Mouse (Mus musculus): ENCODE results near the gene D2hgdh. TPM values are rescaled to one million over a fixed set of nuclear protein-coding genes. Genes with fewer than 3 reads are reported as not detected.
A peak's percentile ranks its signal among the peaks of the same experiment; 100 is the strongest.
"Not testable (repeated sequence)": the region's sequence is repeated elsewhere in the genome, so short reads cannot be mapped to it uniquely, and the experiment has no call there.

D2hgdh gene
- polyA plus RNA-seq, 1 experiment, result 6.6 TPM

DNA sequence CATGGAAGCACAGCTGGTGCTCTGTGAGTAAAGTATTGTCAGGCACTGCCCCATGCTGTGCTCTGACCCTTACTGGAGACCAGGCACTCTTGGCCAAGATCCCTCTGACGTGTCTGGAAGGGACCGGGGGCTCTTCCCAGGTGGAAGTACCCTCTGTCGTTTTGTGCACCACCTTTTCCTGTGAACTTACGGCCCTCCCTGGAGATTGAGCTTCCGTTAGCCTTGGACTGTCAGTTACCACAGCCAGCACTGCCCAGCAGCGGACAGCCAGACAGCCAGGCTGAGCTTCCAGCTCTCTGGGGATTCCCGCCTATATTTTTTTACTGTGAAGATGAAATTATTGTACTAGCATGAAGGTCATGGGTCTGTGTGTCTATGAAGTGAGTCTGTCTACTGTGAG, 6.0 kb upstream of the D2hgdh start:
- Histone ChIP-seq H3K36me3 (ENCODE audit: control insufficient read depth, insufficient read depth) (peaks cover 59% of the 10 kb centered on the region), H3K79me2 (ENCODE audit: control insufficient read depth, insufficient read depth) (no peaks in the 10 kb centered on the region), H3ac (ENCODE audit: control insufficient read depth, insufficient read length, low read depth) (no peak overlapping the region), H3K27me3 (ENCODE audit: control insufficient read depth, insufficient read depth, insufficient read length) (no peaks in the 10 kb centered on the region), H3K79me3 (ENCODE audit: low read depth) (no peaks in the 10 kb centered on the region), H3K4me3 (ENCODE audit: insufficient read depth, poor library complexity, severe bottlenecking) (no peak overlapping the region)
- TF ChIP-seq MYOG (IDR thresholded peaks at IDR 0.05; ENCODE audit: control insufficient read depth, extremely low read depth, insufficient read length), result no peak
- no peak for TF ChIP-seq CEBPB (IDR thresholded peaks at IDR 0.05; ENCODE audit: low read depth)
- no peak for TF ChIP-seq CTCF (IDR thresholded peaks at IDR 0.05; ENCODE audit: control insufficient read depth, insufficient read depth, insufficient read length)
- no peak for TF ChIP-seq MYOD1 (IDR thresholded peaks at IDR 0.05; ENCODE audit: control insufficient read depth, insufficient read length, low read depth)
- no peak for TF ChIP-seq FOSL1 (IDR thresholded peaks at IDR 0.05; ENCODE audit: insufficient read depth, low read length, poor library complexity, severe bottlenecking)
- TF ChIP-seq USF1 (IDR thresholded peaks at IDR 0.05; ENCODE audit: low read depth), result no peak
- no peak for TF ChIP-seq MAX (IDR thresholded peaks at IDR 0.05)

DNA sequence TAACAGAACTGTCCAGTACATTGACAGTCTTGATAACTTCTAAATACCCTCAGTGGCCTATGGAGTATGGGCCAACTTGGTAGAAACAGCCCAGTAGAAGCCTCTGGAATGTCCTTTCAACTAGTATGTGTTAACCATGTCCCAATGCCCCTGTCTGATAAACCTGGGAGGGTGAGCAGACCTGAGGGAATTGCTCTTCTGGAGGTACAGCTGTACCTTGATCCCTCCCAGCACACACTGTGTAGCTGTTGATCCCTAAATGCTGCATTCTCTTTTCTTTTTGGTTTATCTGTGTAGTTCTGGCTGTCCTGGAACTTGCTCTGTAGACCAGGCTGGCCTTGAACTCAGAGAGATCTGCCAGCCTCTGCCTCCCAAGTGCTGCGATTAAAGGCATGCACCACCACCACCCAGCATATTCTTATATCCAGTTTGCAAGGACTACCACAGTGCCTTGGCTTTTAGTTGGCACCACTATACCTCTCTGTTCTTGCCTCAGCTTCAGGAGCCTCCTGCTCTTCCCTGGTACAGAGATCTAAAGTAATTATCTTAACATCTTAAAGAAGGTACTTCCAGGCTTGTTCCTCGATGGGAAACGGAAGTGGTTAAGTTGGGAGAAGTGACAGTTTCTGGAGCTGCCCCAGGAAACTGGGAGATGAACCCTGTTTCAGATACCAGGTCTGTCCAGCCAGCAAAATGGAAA, 763 bp upstream of the D2hgdh start:
- Histone ChIP-seq H3K4me3 (ENCODE audit: insufficient read depth, poor library complexity, severe bottlenecking) (no peak overlapping the region), H3K79me2 (ENCODE audit: control insufficient read depth, insufficient read depth) (no peaks in the 10 kb centered on the region), H3K79me3 (ENCODE audit: low read depth) (no peaks in the 10 kb centered on the region), H3ac (ENCODE audit: control insufficient read depth, insufficient read length, low read depth) (no peak overlapping the region), H3K36me3 (ENCODE audit: control insufficient read depth, insufficient read depth) (peaks cover 20% of the 10 kb centered on the region), H3K27me3 (ENCODE audit: control insufficient read depth, insufficient read depth, insufficient read length) (no peaks in the 10 kb centered on the region)
- TF ChIP-seq FOSL1 (IDR thresholded peaks at IDR 0.05; ENCODE audit: insufficient read depth, low read length, poor library complexity, severe bottlenecking), result no peak
- no peak for TF ChIP-seq MYOG (IDR thresholded peaks at IDR 0.05; ENCODE audit: control insufficient read depth, extremely low read depth, insufficient read length)
- no peak for TF ChIP-seq USF1 (IDR thresholded peaks at IDR 0.05; ENCODE audit: low read depth)
- TF ChIP-seq CTCF (IDR thresholded peaks at IDR 0.05; ENCODE audit: control insufficient read depth, insufficient read depth, insufficient read length), result no peak
- no peak for TF ChIP-seq CEBPB (IDR thresholded peaks at IDR 0.05; ENCODE audit: low read depth)
- no peak for TF ChIP-seq MAX (IDR thresholded peaks at IDR 0.05)
- no peak for TF ChIP-seq MYOD1 (IDR thresholded peaks at IDR 0.05; ENCODE audit: control insufficient read depth, insufficient read length, low read depth)

- H3K79me2 ChIP-seq (ENCODE audit: control insufficient read depth, insufficient read depth), result no peaks in the 10 kb centered on the region
- H3K79me3 ChIP-seq (ENCODE audit: low read depth), result no peaks in the 10 kb centered on the region
- H3ac ChIP-seq (ENCODE audit: control insufficient read depth, insufficient read length, low read depth), result peak overlapping the region; percentile 94
- H3K4me3 ChIP-seq (ENCODE audit: insufficient read depth, poor library complexity, severe bottlenecking), result peak overlapping the region; percentile 35
- peaks cover 7% of the 10 kb centered on the region for H3K36me3 ChIP-seq (ENCODE audit: control insufficient read depth, insufficient read depth)
- H3K27me3 ChIP-seq (ENCODE audit: control insufficient read depth, insufficient read depth, insufficient read length), result no peaks in the 10 kb centered on the region
- TF ChIP-seq FOSL1 (IDR thresholded peaks at IDR 0.05; ENCODE audit: insufficient read depth, low read length, poor library complexity, severe bottlenecking), result no peak
- TF ChIP-seq MYOG (IDR thresholded peaks at IDR 0.05; ENCODE audit: control insufficient read depth, extremely low read depth, insufficient read length), result no peak
- peak; percentile 38 for TF ChIP-seq MAX (IDR thresholded peaks at IDR 0.05)
- peak; percentile 16 for TF ChIP-seq MYOD1 (IDR thresholded peaks at IDR 0.05; ENCODE audit: control insufficient read depth, insufficient read length, low read depth)
Observed at GRCm38 (mm10) chr1:93825105-93825674, 481 bp downstream of the D2hgdh start.

GRCm38 (mm10) chr1:93825771-93826539, 1.2 kb downstream of the D2hgdh start:
- Histone ChIP-seq H3ac (ENCODE audit: control insufficient read depth, insufficient read length, low read depth) (peak overlapping the region; percentile 19), H3K79me3 (ENCODE audit: low read depth) (no peaks in the 10 kb centered on the region), H3K79me2 (ENCODE audit: control insufficient read depth, insufficient read depth) (no peaks in the 10 kb centered on the region), H3K36me3 (ENCODE audit: control insufficient read depth, insufficient read depth) (peaks cover 3% of the 10 kb centered on the region), H3K4me3 (ENCODE audit: insufficient read depth, poor library complexity, severe bottlenecking) (peak overlapping the region; percentile 35), H3K27me3 (ENCODE audit: control insufficient read depth, insufficient read depth, insufficient read length) (no peaks in the 10 kb centered on the region)
- TF ChIP-seq FOSL1 (IDR thresholded peaks at IDR 0.05; ENCODE audit: insufficient read depth, low read length, poor library complexity, severe bottlenecking) (no peak), MYOG (IDR thresholded peaks at IDR 0.05; ENCODE audit: control insufficient read depth, extremely low read depth, insufficient read length) (no peak), CTCF (IDR thresholded peaks at IDR 0.05; ENCODE audit: control insufficient read depth, insufficient read depth, insufficient read length) (no peak)

GRCm38 (mm10) chr1:93826540-93826835, 1.8 kb downstream of the D2hgdh start:
- Histone ChIP-seq H3K79me2 (ENCODE audit: control insufficient read depth, insufficient read depth) (no peaks in the 10 kb centered on the region), H3ac (ENCODE audit: control insufficient read depth, insufficient read length, low read depth) (no peak overlapping the region), H3K4me3 (ENCODE audit: insufficient read depth, poor library complexity, severe bottlenecking) (no peak overlapping the region), H3K36me3 (ENCODE audit: control insufficient read depth, insufficient read depth) (no peaks in the 10 kb centered on the region), H3K27me3 (ENCODE audit: control insufficient read depth, insufficient read depth, insufficient read length) (no peaks in the 10 kb centered on the region), H3K79me3 (ENCODE audit: low read depth) (no peaks in the 10 kb centered on the region)
- TF ChIP-seq MYOD1 (IDR thresholded peaks at IDR 0.05; ENCODE audit: control insufficient read depth, insufficient read length, low read depth) (no peak), CTCF (IDR thresholded peaks at IDR 0.05; ENCODE audit: control insufficient read depth, insufficient read depth, insufficient read length) (no peak), CEBPB (IDR thresholded peaks at IDR 0.05; ENCODE audit: low read depth) (no peak), FOSL1 (IDR thresholded peaks at IDR 0.05; ENCODE audit: insufficient read depth, low read length, poor library complexity, severe bottlenecking) (no peak), USF1 (IDR thresholded peaks at IDR 0.05; ENCODE audit: low read depth) (no peak)

- H3K4me3 ChIP-seq (ENCODE audit: insufficient read depth, poor library complexity, severe bottlenecking); H3K79me3 ChIP-seq (ENCODE audit: low read depth); H3K27me3 ChIP-seq (ENCODE audit: control insufficient read depth, insufficient read depth, insufficient read length); H3ac ChIP-seq (ENCODE audit: control insufficient read depth, insufficient read length, low read depth); H3K36me3 ChIP-seq (ENCODE audit: control insufficient read depth, insufficient read depth); H3K79me2 ChIP-seq (ENCODE audit: control insufficient read depth, insufficient read depth): not testable (repeated sequence)
Observed at GRCm38 (mm10) chr1:93832754-93833360, 8.1 kb downstream of the D2hgdh start.
